Mouse (Mus musculus) lung, adult 2 months (tissue): Measurements from ENCODE around the gene Zfp65.

Experiments used
- CTCF ChIP-seq: fragments of 200-500 bp; IDR thresholded peaks from 2 replicates; pipeline ENCODE4 v1.5.1; 2011; ENCODE audit warnings: mild to moderate bottlenecking, low read length, control low read depth; ENCODE audit not compliant: insufficient read depth
- POLR2A ChIP-seq: fragments of 200-500 bp; IDR thresholded peaks from 2 replicates; pipeline ENCODE4 v1.6.1; 2011; ENCODE audit warnings: low read depth, mild to moderate bottlenecking, control low read depth, low read length, borderline replicate concordance; ENCODE audit errors: extremely low read depth

DNA sequence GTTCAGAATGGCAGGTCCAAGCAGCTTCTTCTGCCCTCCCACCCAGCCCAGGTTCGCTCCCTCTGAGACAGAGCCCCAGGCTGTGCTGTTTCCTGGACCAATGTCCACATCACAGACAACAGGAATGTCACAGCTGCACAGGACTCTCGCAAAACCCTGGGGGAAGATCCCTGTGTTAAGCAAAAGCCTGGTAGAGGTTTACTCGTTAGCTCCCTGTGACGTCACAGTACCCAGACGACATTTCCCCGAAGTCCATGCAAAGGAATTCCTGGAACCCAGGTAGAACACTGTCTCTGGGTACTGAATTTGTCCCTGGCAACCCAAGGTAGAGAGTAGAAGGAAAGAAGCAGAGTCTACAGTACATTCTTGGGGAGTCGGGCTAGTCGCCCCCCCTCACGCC, 14.9 kb upstream of the Zfp65 start:
- TF ChIP-seq POLR2A (no peak), CTCF (no peak)
